Mouse (Mus musculus): ENCODE measurements around the gene Tuba1c. TPM values are rescaled to one million over a fixed set of nuclear protein-coding genes. Genes with fewer than 3 reads are reported as not detected.
A peak's percentile ranks its signal among the peaks of the same experiment; 100 is the strongest.

The Tuba1c gene
- polyA plus RNA-seq, 1 experiment from 2014 or later = 103 TPM

GRCm38 (mm10) chr15:99078181-99078910 is 48.7 kb downstream of the Tuba1c start:
- WGBS = 46% methylated on average over 14 of the region's 15 CpGs
- peaks cover 54% of the 10 kb centered on the region for H3K36me3 ChIP-seq
- peak overlapping the region; percentile 8; the same call in 1 of the 2 replicates for H3K9ac ChIP-seq
- H3K9me3 ChIP-seq = no peaks in the 10 kb centered on the region
- H3K4me3 ChIP-seq = no peak overlapping the region
- peaks cover 28% of the 10 kb centered on the region for H3K4me1 ChIP-seq
- no peak overlapping the region for H3K27ac ChIP-seq
- ATAC-seq (ENCODE audit: insufficient number of reproducible peaks, insufficient read depth, low FRiP score, low TSS enrichment) = no peak
- no peak overlapping the region for H3K4me2 ChIP-seq (replicated peaks)
- H3K27me3 ChIP-seq = no peaks in the 10 kb centered on the region

GRCm38 (mm10) chr15:99079804-99080203 is 50.1 kb downstream of the Tuba1c start:
- Histone ChIP-seq H3K4me3 (no peak overlapping the region), H3K9me3 (no peaks in the 10 kb centered on the region), H3K27ac (no peak overlapping the region), H3K36me3 (peaks cover 55% of the 10 kb centered on the region), H3K4me1 (peaks cover 33% of the 10 kb centered on the region), H3K27me3 (peaks cover 14% of the 10 kb centered on the region), H3K9ac (no peak overlapping the region), H3K4me2 (replicated peaks) (no peak overlapping the region)
- no peak for ATAC-seq (ENCODE audit: insufficient number of reproducible peaks, insufficient read depth, low FRiP score, low TSS enrichment)
- WGBS = 84% methylated on average over 3 of the region's 3 CpGs

- ATAC-seq (ENCODE audit: insufficient number of reproducible peaks, insufficient read depth, low FRiP score, low TSS enrichment) = no peak
- H3K4me2 ChIP-seq (replicated peaks) = no peak overlapping the region
- H3K27me3 ChIP-seq = peaks cover 39% of the 10 kb centered on the region
- H3K9ac ChIP-seq = no peak overlapping the region
- no peak overlapping the region for H3K4me3 ChIP-seq
- H3K27ac ChIP-seq = no peak overlapping the region
- H3K4me1 ChIP-seq = peaks cover 24% of the 10 kb centered on the region; the same call in 1 of the 2 replicates
- H3K36me3 ChIP-seq = peaks cover 46% of the 10 kb centered on the region
- WGBS = 94% methylated on average over 12 of the region's 12 CpGs
- H3K9me3 ChIP-seq = no peaks in the 10 kb centered on the region
These were observed 52.6 kb downstream of the Tuba1c start for GRCm38 (mm10) chr15:99082322-99082721.

GRCm38 (mm10) chr15:99082840-99083239 is 53.1 kb downstream of the Tuba1c start:
- Histone ChIP-seq H3K9ac (no peak overlapping the region), H3K27ac (no peak overlapping the region), H3K36me3 (peaks cover 41% of the 10 kb centered on the region), H3K27me3 (peaks cover 44% of the 10 kb centered on the region), H3K4me3 (no peak overlapping the region), H3K9me3 (no peaks in the 10 kb centered on the region), H3K4me1 (peaks cover 20% of the 10 kb centered on the region; the same call in 1 of the 2 replicates), H3K4me2 (replicated peaks) (no peak overlapping the region)
- no peak for ATAC-seq (ENCODE audit: insufficient number of reproducible peaks, insufficient read depth, low FRiP score, low TSS enrichment)
- 88% methylated on average over 16 of the region's 16 CpGs for WGBS

GRCm38 (mm10) chr15:99083258-99083657 is 53.6 kb downstream of the Tuba1c start:
- H3K9me3 ChIP-seq = no peaks in the 10 kb centered on the region
- H3K4me3 ChIP-seq = no peak overlapping the region
- H3K4me1 ChIP-seq = peaks cover 18% of the 10 kb centered on the region; the same call in 1 of the 2 replicates
- no peak overlapping the region for H3K4me2 ChIP-seq (replicated peaks)
- H3K9ac ChIP-seq = no peak overlapping the region
- 72% methylated on average over 9 of the region's 9 CpGs for WGBS
- no peak for ATAC-seq (ENCODE audit: insufficient number of reproducible peaks, insufficient read depth, low FRiP score, low TSS enrichment)
- peaks cover 48% of the 10 kb centered on the region for H3K27me3 ChIP-seq
- peaks cover 38% of the 10 kb centered on the region for H3K36me3 ChIP-seq
- H3K27ac ChIP-seq = no peak overlapping the region

GRCm38 (mm10) chr15:99083867-99084557 is 54.3 kb downstream of the Tuba1c start:
- H3K4me3 ChIP-seq = no peak overlapping the region
- H3K9me3 ChIP-seq = no peaks in the 10 kb centered on the region
- H3K9ac ChIP-seq = no peak overlapping the region
- ATAC-seq (ENCODE audit: insufficient number of reproducible peaks, insufficient read depth, low FRiP score, low TSS enrichment) = no peak
- peaks cover 32% of the 10 kb centered on the region for H3K36me3 ChIP-seq
- H3K4me2 ChIP-seq (replicated peaks) = 0 out of 2 replicates have a peak overlapping the region, but pooled peaks have one; percentile 5
- WGBS = 7% methylated on average over 11 of the region's 11 CpGs
- peaks cover 20% of the 10 kb centered on the region; the same call in 1 of the 2 replicates for H3K4me1 ChIP-seq
- H3K27ac ChIP-seq = no peak overlapping the region
- peaks cover 56% of the 10 kb centered on the region for H3K27me3 ChIP-seq

- no peak for ATAC-seq (ENCODE audit: insufficient number of reproducible peaks, insufficient read depth, low FRiP score, low TSS enrichment)
- Histone ChIP-seq H3K27me3 (peaks cover 62% of the 10 kb centered on the region), H3K9ac (no peak overlapping the region), H3K9me3 (no peaks in the 10 kb centered on the region), H3K4me2 (replicated peaks) (0 out of 2 replicates have a peak overlapping the region, but pooled peaks have one; percentile 5), H3K4me1 (peaks cover 22% of the 10 kb centered on the region; the same call in 1 of the 2 replicates), H3K36me3 (peaks cover 32% of the 10 kb centered on the region), H3K27ac (no peak overlapping the region), H3K4me3 (no peak overlapping the region)
- WGBS = 10% methylated on average over 19 of the region's 19 CpGs
These were observed 54.9 kb downstream of the Tuba1c start for GRCm38 (mm10) chr15:99084618-99085017.

GRCm38 (mm10) chr15:99085997-99086396 is 56.3 kb downstream of the Tuba1c start:
- H3K27me3 ChIP-seq = peaks cover 76% of the 10 kb centered on the region

GRCm38 (mm10) chr15:99087253-99088075 is 57.8 kb downstream of the Tuba1c start, which contains the start of gene C1ql4:
Gene C1ql4, minus strand, starts transcription at chr15:99087817.
- peaks cover 9% of the 10 kb centered on the region for H3K36me3 ChIP-seq
- no peak within 1 kb of the TSS for H3K27ac ChIP-seq
- peaks cover 91% of the 10 kb centered on the region for H3K27me3 ChIP-seq
- 8% methylated on average over 60 of the region's 60 CpGs for WGBS
- no peak for ATAC-seq (ENCODE audit: insufficient number of reproducible peaks, insufficient read depth, low FRiP score, low TSS enrichment)
- H3K4me3 ChIP-seq = peak within 1 kb of the TSS; percentile 18; the same call in 1 of the 2 replicates
- H3K4me1 ChIP-seq = peaks cover 22% of the 10 kb centered on the region; the same call in 1 of the 2 replicates
- peak within 1 kb of the TSS; percentile 41 for H3K4me2 ChIP-seq (replicated peaks)
- 0 out of 2 replicates have a peak within 1 kb of the TSS, but pooled peaks have one; percentile 15 for H3K9ac ChIP-seq
- no peaks in the 10 kb centered on the region for H3K9me3 ChIP-seq

More at GRCm38 (mm10) chr15:99085997-99086396, 56.3 kb downstream of the Tuba1c start:
- no peak overlapping the region for H3K9ac ChIP-seq
- H3K4me1 ChIP-seq = peaks cover 22% of the 10 kb centered on the region; the same call in 1 of the 2 replicates
- 73% methylated on average over 4 of the region's 4 CpGs for WGBS
- H3K4me3 ChIP-seq = no peak overlapping the region
- no peak overlapping the region for H3K27ac ChIP-seq
- ATAC-seq (ENCODE audit: insufficient number of reproducible peaks, insufficient read depth, low FRiP score, low TSS enrichment) = no peak
- H3K4me2 ChIP-seq (replicated peaks) = no peak overlapping the region
- peaks cover 21% of the 10 kb centered on the region for H3K36me3 ChIP-seq
- H3K9me3 ChIP-seq = no peaks in the 10 kb centered on the region

Data from embryonic facial prominence, embryonic 12.5 days (tissue).